Mouse (Mus musculus) layer of hippocampus, postnatal 25 days (tissue): ENCODE results near the gene Mllt3. TPM values are rescaled to one million over a fixed set of nuclear protein-coding genes. Genes with fewer than 3 reads are reported as not detected.

Experiments
- DNase-seq, 2 experiments: peaks; one replicate each; pipeline ENCODE4 v3.0.0; 2022; ENCODE audit warnings: mixed read lengths in 2 of 2, low spot score in 1 of 2; ENCODE audit errors: extremely low spot score in 1 of 2
- total RNA-seq, 2 experiments: library from RNA; stranded (reverse); gene quantifications; 2 replicates each; pipeline ENCODE4 v1.2.3; 2021

Mllt3 gene
- total RNA-seq, 2 experiments from 2014 or later, result 41.1 to 49.8 TPM

- no peak for DNase-seq
These were observed 238.9 kb downstream of the Mllt3 start for GRCm38 (mm10) chr4:87794216-87794615.

GRCm38 (mm10) chr4:87792511-87792910 lies 240.7 kb downstream of the Mllt3 start:
- DNase-seq, result no peak

- DNase-seq, result no peak
These were observed 243.7 kb downstream of the Mllt3 start for GRCm38 (mm10) chr4:87789446-87789845.

- DNase-seq, result peak in 1 of 2 experiments; percentile 61
These were observed 244.5 kb downstream of the Mllt3 start for GRCm38 (mm10) chr4:87788691-87789090.

- DNase-seq, result peak in 1 of 2 experiments; percentile 49
These were observed 247.8 kb downstream of the Mllt3 start for GRCm38 (mm10) chr4:87785132-87786074.

GRCm38 (mm10) chr4:87783809-87784208 lies 249.4 kb downstream of the Mllt3 start:
- DNase-seq, result no peak

GRCm38 (mm10) chr4:87781971-87782370 lies 251.2 kb downstream of the Mllt3 start:
- DNase-seq, result no peak

- no peak for DNase-seq
These were observed 257.4 kb downstream of the Mllt3 start for GRCm38 (mm10) chr4:87775721-87776120.

- DNase-seq, result no peak
These were observed 258.6 kb downstream of the Mllt3 start for GRCm38 (mm10) chr4:87774515-87774914.

- no peak for DNase-seq
These were observed 265.2 kb downstream of the Mllt3 start for GRCm38 (mm10) chr4:87767711-87768561.

GRCm38 (mm10) chr4:87765729-87766128 lies 267.4 kb downstream of the Mllt3 start:
- no peak for DNase-seq

- DNase-seq, result no peak
These were observed 272.1 kb downstream of the Mllt3 start for GRCm38 (mm10) chr4:87761075-87761474.

- DNase-seq, result no peak
These were observed 272.9 kb downstream of the Mllt3 start for GRCm38 (mm10) chr4:87760297-87760696.

GRCm38 (mm10) chr4:87759625-87760024 lies 273.5 kb downstream of the Mllt3 start:
- DNase-seq, result no peak

GRCm38 (mm10) chr4:87759110-87759509 lies 274.1 kb downstream of the Mllt3 start:
- DNase-seq, result no peak

GRCm38 (mm10) chr4:87751515-87751864 lies 281.7 kb downstream of the Mllt3 start:
- DNase-seq, result no peak

GRCm38 (mm10) chr4:87750856-87751514 lies 282.2 kb downstream of the Mllt3 start:
- DNase-seq, result no peak

GRCm38 (mm10) chr4:87749532-87750234 lies 283.5 kb downstream of the Mllt3 start:
- DNase-seq, result no peak

GRCm38 (mm10) chr4:87745016-87745645 lies 288.0 kb downstream of the Mllt3 start:
- no peak for DNase-seq
